Mouse (Mus musculus): ENCODE measurements around the gene Orm3.

The Orm3 gene

DNA sequence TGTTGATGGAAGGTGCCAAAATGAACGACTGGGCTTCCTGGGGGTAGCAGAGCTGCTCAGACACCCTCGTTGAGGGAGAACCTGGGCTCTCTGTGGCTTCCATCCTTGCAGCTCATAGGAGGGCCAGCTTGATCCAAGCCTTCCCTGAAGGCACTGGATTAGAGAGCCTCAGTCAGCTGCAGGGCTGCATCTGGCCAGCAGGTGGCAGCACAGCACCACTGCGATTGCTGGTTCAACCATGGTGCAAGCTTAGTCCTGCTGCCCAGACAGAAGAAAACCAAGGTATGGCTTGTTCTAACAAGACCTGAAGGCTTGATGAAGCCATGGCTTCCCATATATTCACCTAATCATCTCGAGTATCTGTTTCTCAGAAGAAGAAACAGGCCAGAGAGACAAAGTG, 12.6 kb downstream of the Orm3 start:
- DNase-seq (ENCODE audit: low read depth, low spot score): peak; percentile 78

DNA sequence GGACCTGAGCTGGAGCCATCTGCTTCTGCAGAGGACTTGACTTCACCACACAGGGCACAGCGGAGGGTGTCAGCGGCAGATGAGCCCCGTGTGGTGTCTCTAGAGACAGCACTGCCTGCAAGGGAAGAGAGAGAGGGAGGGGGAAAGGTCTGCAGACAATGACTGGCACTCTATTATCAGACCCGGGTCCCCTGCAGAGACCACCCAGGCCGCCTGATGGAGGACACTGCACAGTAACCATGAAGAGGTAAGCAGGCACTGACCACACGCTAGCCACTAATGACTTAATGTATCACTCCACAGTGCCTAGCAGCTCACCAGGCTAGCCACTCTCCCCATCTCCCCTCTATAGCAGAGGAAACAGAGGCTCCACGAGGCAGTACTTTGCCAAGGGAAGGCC, 14.9 kb downstream of the Orm3 start:
- DNase-seq (ENCODE audit: low read depth, low spot score): no peak

DNA sequence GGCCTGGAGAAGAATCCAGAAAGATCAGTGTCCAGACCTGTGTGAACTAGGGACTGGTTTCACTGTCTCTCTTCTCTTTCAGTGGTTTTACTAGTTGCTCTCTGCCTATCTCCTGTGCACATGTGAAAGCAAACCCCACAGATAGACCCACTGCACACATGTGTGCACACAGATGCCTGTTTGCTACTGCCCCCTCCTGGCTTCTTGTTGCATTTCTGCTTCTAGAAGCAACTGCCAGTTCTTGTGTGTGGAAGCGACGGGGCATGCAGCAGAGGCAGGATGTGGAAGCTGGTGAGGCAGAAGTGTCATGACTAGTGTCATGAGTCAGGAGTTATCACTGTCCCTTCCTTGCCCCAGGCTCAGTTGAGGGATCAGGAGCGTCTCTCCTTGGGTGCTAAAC, 15.9 kb downstream of the Orm3 start:
- DNase-seq (ENCODE audit: low read depth, low spot score): peak; percentile 24

DNA sequence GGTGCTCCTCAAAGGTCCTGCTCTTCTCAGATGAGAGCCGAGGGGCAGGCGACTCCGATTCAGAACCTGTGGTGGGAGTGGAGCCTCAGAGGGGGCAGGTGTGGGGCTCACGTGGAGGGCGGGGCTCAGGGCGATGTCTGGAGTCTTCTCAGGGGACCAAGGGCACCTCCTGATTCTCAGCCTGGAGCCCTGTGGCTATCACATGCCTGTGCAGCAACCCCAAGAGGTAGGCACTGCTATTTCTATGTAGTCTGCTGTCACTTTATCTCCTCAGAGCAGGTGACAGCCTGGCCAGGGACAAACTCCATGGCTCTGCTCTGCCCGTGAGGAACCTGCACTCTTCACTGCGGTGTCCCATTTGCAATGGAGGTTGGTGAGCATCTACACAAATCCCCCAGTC, 17.4 kb downstream of the Orm3 start:
- DNase-seq (ENCODE audit: low read depth, low spot score): no peak

DNA sequence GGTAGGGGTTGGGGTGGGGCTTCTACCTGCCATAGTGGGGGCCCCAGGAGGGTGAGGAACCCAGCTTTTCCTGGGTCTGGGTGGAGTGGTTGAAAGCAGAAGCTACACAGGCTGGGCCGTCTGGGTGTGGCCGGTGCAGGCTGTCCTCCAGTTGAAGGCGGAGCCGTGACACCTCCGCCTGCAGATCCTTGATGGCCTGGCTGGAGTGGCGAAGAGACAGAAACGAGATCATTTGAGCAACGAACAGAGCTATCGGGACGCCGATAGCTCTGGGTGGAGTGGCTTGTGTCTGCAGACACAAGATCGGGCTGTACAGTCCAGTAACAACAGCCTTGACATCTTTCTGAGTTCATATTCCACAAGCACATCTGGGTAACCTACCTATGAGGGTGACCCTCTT, 18.4 kb downstream of the Orm3 start:
- DNase-seq (ENCODE audit: low read depth, low spot score): no peak

DNA sequence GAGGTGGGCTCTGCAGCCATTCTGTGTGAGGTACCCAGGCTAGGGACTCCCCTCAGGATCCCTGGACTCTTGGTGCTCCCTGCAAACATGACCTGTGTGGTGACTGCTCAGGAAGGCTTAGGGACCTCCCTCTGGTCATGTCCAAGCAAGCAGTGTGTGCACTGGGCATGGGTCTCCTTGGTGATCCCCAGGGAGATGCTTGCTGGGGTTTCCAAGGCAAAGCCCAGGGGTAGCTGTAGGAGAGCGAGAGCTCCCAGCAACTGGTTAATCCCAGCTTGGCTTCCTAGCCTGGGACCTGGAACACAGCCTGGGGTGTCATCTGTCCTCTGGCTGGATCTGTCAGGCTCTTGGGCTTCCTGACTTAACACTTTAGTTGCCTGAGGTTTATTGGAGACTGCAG, 19.4 kb downstream of the Orm3 start:
- DNase-seq (ENCODE audit: low read depth, low spot score): no peak

DNA sequence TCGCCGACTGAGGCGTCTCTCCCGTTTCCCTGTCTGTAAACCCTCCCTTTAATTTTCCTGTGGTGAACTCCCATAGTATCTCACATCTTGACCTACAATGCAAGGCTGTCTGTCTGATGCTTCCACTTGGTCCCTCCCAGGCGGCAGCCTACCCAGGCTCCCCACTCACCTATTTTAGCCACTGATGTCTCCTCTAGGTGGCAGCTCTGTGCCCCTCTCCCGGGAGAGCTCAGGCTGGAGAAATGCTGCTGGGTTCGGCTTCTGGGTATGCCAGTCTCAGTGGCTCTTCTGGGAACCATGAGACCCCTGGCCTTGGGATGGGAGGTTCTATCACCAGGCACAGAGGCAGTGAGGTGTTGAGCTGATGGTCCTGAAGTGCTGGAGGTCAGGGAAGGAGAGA, 21.5 kb downstream of the Orm3 start:
- DNase-seq (ENCODE audit: low read depth, low spot score): no peak

DNA sequence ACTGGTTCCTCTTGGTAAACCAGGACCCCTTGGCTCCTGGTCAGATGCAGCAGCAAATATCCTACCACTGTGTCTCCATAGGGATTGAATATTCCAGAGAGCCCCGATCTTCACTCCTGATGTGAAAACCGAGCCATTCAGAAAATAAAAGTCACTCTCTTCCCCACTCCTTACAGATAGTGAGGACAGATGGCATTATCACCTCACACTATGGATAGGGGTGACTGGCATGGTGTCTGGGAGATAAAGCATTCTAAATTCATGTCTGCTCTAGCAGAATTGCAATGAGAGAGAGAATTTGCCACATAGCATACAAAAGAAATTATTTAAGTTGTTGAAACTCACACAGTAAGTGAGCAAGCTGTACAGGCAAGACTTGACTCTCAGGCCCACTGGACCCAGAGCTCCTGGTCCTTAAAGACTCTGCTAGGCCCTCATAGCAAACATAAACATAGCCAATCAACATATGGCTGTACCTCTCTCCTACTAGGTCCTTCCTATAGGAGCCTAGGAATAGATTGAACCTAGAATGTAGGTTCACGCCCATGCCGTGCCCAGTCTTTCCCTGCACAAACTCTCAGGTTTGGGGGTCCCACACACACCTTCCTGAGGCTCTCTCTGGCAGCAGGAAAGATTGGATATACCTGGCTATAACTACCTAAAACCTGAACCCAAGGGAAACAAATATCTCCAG, 26.9 kb downstream of the Orm3 start:
- no peak for DNase-seq (ENCODE audit: low read depth, low spot score)

DNA sequence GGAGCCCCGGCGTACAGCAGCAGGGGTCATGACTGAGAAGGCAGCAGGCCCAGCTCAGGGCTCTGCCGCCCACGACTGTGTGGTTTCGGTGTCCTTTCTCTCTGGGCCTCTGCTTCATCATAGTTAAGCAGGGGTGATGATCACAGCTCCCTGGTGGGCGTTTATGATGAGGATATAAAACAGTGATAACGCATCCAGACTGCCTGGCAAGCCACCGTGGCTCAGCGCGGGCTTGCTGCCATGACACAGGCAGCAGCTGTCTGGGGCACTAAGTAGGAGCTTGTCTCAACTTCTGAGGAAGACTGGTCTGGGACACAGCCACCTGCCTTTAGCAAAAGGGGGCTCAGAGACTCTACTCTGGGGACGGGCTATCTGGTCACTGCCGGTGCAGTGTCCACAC, 27.5 kb downstream of the Orm3 start:
- DNase-seq (ENCODE audit: low read depth, low spot score): no peak

DNA sequence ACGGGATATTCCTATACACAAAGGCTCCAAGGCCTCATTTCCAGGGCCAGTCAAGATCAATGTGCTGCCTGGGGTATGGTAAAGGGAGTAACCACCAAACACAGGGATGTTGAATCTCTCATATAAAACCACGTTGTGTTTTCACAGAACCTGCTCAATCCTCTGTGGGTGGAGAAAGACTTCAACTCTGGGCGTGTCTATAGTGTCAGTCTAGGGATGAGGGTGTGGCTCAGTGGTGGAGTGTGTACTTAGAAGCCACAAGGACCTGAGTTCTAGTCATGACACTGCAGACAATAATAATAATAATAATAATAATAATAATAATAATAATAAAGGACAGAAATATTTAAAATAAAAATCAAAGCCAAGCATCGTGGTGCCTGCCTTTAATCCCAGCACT, 28.3 kb downstream of the Orm3 start:
- DNase-seq (ENCODE audit: low read depth, low spot score): no peak

DNA sequence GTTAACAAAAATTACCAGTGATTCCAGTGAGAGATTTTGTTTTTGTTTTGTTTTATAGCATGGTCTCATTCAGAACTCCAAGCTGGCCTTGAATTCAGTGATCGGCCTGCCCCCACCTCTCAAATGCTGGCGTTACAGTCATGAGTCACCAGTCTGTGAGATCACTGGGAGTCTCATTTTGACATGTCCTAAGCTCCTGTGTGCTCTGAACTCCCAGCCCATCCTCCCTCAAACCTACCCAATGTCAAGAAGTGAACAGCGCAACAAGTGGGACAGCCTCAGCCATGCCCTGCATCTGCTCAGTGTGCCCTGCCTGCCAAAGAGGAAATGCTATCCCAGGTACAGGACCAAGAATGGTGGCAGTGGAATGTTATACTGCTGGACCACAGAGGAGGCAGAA, 29.3 kb downstream of the Orm3 start:
- DNase-seq (ENCODE audit: low read depth, low spot score): no peak

DNA sequence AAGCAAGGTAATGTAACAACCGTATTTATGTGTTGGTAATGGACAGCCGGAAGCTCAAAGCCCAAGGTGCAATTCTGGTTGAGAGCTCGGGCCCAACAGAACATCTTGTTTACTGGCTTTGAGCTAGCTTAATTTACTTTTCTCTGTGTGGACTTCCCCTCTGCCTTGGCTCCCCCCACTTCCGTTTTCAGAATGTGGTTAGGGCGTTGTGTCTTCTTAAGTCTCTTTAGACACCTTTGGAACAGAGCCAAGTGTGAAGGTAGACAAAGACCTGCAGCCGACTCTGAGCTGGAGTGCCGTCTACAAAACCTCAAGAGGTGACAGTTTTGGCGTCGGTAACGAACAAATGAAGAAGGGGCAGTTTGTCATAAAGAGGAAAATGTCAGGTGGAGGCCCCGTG, 29.8 kb downstream of the Orm3 start:
- no peak for DNase-seq (ENCODE audit: low read depth, low spot score)

DNA sequence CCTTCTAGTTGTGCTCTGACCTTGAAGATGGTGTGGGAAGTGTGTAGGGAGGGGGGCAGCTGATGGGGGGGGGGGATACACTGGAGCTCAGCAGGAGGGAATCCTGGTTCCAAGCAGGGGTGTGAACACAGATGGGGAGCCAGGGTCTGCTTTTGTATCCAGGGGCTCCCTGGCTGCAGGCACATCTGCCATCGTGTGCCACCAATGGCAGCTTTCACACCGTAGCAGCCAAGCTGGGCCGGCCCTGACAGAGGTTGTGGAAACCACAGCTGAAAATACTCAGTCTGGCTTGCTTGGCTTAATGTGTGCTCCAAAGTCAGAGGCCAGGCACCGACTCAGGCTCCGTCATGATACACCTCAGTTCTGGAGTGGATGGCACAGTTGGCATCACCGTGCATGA, 32.1 kb downstream of the Orm3 start:
- no peak for DNase-seq (ENCODE audit: low read depth, low spot score)

DNA sequence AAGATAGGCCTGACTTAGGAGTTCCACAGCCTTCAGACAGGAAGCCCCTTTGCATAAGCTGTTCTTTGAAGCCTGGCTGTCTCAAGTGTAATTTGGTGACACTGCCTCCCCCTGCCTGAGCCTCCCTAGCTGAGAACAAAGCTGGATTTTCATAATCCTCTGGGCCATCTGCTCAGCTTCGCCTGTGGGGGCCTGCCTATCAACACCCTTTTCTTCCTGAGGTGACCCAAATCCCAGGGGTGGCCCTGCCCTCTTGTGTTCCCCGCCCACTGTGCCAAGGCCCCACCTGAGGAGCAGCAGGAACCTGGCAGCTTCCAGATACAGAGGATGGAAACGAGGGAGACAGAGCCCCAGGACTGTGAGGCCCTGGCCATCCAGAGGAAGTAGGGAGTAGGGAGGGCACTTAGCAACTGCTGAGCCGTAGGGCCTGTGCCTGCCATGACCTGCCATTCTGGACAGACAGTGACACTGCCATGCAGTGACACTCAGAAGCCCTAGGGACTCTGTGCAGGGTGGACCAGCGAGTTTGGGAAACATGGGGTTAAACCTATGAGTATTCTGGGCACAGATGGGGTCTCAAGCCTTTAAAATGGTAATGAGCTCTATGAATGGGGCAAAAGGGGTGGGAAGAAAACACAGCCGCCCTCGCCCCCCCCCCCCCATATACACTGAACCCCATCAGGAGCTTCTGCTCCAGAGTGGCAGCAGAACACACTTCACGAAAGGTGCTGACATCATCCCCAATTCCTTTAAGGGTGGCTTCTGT, 33.3 kb downstream of the Orm3 start:
- DNase-seq (ENCODE audit: low read depth, low spot score): no peak

DNA sequence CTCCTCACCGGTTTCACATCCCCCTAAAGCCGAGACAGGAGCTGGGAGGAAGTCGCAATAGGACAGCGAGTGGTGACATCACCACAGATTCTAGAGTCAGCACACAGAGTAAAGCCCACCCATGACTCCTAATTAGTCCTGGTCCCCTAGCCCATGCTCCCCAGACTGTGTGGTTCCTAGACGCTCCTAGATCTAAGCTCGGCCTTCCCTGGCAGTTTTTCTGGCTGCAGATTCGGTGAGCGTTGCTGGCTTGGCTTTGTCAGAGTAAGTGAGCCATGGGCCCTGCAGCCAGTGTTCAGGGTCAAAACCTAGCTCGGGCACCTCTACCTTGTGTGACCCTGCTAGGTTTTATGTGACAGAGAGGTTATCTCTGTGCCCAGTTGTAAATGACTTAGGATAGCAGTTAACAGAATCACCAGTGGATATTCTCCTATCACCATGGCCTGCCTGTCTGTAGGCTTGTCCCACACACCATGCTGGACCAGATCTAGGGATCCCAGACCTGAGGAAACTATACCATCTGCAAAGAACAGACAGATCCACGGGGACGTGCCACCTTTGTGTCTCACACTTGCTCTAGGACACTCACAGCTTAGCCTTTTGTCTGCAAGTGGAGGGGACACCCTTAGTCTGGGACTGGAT, 34.0 kb downstream of the Orm3 start:
- no peak for DNase-seq (ENCODE audit: low read depth, low spot score)

DNA sequence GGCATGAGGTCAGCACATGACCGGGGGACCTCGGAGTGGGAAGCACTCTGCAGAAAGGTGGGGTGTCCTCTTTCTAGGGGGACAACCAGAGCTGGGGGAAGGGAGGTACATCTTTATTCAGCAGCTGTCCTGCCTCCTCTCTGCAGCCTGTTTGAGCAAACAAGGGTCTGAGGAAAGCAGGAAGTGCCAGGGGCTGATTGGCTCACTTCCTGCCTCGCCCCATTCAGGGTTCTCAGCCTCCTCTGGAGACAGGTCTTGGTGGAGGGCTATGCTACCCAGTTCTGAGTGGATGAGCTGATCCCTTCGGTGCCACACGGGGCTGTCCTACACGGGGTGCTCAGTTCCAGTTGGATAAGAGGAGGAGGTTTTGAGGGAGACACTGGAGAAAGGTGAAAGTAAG, 35.4 kb downstream of the Orm3 start:
- no peak for DNase-seq (ENCODE audit: low read depth, low spot score)

DNA sequence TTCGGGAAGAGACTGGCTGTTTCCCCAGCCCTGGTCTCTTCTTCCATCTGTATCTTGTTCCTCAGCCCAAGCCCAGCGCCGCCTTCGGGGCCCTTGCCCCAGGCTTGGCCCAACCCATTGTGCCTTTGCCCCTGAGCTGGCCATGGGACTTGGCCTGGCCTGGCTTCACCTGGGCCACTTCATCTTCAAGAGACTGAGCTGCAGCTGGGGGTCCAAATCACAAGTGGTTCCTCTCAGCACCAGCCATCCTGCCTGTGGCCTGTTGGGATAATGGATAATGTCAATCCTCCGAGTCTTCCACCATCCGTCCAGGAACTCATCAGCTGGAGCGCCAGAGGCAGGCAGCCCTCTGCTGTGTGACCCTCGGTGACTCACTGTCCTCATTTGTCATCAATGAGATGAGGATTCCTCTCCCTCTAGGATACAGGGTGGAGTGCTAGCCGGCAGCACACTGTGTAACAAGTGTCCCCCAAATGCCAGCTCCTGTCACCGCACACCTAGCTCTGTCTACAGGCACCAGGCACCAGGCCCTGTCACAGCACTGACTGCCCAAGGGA, 42.1 kb downstream of the Orm3 start:
- no peak for DNase-seq (ENCODE audit: low read depth, low spot score)

DNA sequence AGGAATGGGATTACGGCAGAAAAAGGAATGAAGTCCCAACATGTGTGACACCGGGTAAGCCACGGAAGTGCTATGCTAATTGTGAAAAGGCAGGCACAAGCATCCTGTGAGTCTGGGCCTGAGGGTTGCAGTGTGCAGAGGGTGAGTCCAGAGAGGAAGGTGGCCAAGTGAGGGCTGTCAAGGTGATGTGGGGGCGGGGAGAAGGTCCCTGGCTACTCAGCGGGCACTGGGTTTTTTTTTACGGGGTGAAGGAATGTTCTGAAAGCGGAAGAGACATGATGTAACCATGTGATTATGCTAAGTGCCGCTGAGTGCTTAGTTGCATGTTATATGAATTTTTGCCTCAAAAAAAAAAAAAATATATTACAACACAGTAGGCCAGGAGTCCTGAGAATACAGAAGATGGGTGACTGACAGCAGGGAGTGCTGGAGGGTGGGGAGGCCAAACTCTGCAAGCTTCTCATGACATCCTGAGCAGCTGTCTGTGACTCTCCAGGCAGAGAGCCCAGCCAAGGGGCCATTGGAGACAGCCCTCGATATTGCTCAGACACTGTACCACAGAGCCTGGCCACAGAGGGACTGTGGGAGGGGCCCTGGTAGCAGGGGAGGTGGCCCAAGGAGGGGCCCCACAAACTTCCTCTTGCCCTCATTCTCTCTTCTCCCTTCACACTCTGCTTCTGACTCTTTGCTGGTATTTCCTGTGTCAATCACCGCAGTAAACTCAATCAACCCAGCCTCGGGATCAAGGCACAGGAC, 43.1 kb downstream of the Orm3 start:
- no peak for DNase-seq (ENCODE audit: low read depth, low spot score)

DNA sequence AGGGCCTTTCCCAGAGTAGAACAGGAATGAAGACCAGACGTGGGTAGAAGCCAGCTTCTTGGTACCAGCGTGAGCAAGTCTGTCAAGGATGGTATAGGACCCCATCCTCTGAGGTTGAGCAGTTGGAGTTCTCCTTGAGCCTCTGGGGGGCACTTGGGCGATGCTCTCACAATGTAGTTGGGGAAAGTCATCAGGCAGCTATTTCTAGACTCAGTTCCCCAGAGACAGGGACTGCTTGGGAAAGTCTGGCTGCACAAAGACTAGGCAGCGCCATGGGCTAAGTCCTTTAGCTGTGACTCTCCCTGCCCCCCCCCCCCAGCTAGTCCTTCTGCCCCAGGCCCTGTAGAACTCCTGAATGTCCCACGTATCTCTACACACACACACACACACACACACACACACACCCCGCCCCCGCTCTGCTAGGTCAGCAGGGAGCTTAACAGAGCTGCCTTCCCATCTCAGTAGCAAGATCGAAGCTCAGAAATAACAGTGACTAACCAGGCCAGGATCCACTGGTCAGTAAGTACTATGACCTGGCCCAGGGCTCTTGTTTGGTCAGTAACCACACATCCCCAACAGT, 43.8 kb downstream of the Orm3 start:
- no peak for DNase-seq (ENCODE audit: low read depth, low spot score)

DNA sequence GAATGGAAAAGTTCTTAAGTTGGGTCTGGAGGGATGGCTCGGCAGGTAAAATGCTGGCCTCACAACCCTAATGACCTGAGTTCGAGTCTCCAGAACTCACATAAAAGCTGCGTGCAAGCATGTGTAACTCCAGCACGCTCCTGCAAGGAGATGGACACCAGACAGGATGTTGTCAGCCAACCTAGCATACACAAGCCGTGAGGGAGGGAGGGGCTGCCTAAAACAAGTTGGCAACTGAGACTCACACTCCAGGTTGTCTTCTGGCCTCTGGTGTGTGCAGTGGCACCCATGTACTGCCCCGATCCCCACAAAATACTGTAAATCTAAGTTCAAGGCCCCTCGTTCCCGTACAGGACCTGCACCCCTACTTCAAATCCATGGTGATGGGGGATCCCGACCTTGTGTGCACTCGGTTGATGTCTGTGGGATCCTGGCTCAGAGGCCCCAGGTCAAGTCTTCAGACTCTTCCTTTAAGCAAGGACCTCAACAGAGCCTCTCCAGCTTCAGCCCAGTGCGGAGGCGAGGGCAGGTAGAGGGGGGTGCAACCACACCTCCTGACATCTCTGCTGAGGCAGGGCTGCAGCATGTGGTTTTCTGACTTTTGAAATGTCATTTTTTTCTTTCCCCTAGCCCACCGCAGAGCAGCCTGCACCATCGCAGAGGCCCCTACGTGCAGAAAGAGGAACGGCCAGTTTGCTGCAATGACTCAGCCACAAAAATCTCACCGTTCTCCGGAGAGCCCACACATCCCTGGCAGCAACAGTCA, 44.8 kb downstream of the Orm3 start:
- no peak for DNase-seq (ENCODE audit: low read depth, low spot score)

DNA sequence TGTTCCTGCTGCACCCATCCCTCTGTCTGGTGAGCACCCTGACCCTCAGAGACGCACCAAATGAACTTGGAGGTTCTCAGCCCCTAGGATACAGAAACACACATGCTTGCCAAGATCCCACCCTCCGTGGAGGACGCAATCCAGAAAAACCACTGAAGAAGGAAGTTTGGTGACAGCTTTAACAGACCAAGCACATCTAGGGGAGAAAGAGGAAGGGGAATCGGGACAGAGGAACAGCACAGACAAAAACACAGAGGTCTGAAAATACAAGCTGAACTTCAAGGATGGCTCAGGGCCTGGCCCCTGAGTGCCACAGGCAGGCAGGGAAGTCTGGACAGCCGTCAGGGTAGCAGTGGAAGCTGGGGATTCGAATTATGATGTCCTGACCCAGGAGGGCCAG, 45.7 kb downstream of the Orm3 start:
- no peak for DNase-seq (ENCODE audit: low read depth, low spot score)
